Mouse (Mus musculus) E14TG2a.4 (cell line): ENCODE measurements around the gene Slc17a8.
"Not testable (repeated sequence)": the region's sequence is repeated elsewhere in the genome, so short reads cannot be mapped to it uniquely, and the experiment has no call there.

Experiments used
- CTCF ChIP-seq: conservative IDR thresholded peaks from 2 replicates; pipeline ENCODE4 v1.5.1; 2014; ENCODE audit warnings: low read length
- NANOG ChIP-seq: IDR thresholded peaks from 2 replicates; pipeline ENCODE4 v1.6.1; 2014; ENCODE audit warnings: borderline replicate concordance, low read length, mixed read lengths

DNA sequence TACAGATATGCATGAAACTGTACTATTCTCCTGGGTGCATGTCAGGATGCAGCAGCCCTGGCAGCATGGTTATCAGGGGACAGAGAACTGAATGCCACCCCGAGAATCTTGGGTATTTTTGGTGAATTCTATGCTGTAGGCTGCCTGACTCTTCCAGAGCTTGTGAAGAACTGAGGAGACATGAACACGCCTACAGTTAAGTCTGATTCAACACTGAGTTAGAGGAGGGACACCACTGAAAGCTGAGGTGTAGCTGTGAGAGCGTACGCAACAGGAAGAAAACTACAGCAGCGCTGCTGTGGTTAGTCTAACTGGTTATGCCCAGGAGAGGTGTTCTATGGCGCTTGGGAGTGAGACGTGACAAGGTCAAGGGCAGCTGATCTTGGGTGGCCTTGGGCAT, 67.2 kb downstream of the Slc17a8 start:
- TF ChIP-seq CTCF, NANOG: not testable (repeated sequence)
